Mouse (Mus musculus): Measurements from ENCODE around the gene Gfra1.

DNA sequence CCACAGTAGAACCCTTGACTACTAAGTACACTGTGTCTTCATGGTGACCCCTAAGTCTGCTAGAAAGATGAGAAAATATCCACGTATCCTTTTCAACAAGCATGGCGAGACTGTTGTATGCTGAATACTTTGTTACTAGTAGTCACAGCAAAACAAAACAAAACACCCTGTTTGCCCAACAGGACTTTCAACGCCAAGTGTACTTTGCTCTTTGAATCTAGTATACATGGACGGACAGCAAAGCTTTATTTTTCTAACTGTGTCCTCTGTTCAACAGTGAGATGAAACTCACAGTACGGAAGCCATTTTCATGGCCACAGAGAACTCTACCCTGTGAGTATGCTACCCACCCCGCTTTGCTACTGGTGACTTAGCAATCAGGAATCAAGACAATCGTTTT, 62.6 kb downstream of the Gfra1 start:
- TF ChIP-seq EP300 (IDR thresholded peaks at IDR 0.05; ENCODE audit: low read length) (no peak), CTCF (conservative IDR thresholded peaks at IDR 0.05 in 1 of 2, IDR thresholded peaks at IDR 0.05 in 1 of 2; ENCODE audit: low read depth in 2 of 2, low read length in 2 of 2) (no peak), ZC3H11A (IDR thresholded peaks at IDR 0.05; ENCODE audit: low read depth, low read length) (no peak), MEF2A (IDR thresholded peaks at IDR 0.05; ENCODE audit: borderline replicate concordance, low read depth, low read length) (no peak), MXI1 (IDR thresholded peaks at IDR 0.05; ENCODE audit: low read depth, low read length) (no peak), SIN3A (IDR thresholded peaks at IDR 0.05; ENCODE audit: low read length) (no peak), POLR2A (IDR thresholded peaks at IDR 0.05; ENCODE audit: low read depth, low read length) (no peak), NELFE (IDR thresholded peaks at IDR 0.05; ENCODE audit: low read depth, low read length) (no peak), MYC (IDR thresholded peaks at IDR 0.05; ENCODE audit: low read depth, low read length) (no peak), SMC3 (IDR thresholded peaks at IDR 0.05; ENCODE audit: low read depth, low read length) (no peak)
